ENCODE assay signal across 15 mouse cellular contexts in the genomic region with DNA sequence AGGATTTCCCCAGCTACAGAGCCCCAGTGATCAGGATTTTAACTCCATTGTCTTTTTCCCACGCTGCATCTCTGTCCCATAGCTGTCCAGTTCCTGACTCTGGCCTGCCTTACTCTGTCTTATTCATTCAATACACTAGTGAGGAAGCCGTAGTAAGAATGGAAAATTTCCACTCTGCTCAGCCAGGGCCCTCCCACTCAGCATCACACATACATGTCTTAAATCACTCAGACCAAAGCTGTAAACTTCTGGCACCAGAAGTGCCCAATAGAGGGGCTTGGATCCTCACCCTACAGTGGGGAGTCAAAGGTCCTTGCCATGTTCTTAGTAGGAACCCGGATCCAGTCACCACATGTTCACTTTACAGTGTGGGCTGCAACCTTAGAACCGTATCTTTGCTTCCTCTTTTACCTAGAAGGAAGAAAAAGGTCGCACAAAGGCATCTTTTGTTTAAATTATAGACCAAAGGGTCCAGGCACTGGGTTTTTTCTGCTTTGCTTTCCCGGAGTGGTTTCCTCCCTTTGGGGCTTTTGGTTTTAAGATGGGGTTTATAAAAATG. TPM values are rescaled to one million over a fixed set of nuclear protein-coding genes. Genes with fewer than 3 reads are reported as not detected.
DNase-seq lines count a peak whose midpoint lies in the region; ATAC-seq lines count a peak whose summit lies in the region.
"Had no signal": no experiment of that assay in that cellular context is flagged by ENCODE, and none has a peak within 500 bp of the region (broad histone marks: within the 10 kb centered on the region; RNA-seq: fewer than 3 reads in every experiment).

No protein-coding gene starts in this region.

- no peak overlapping the region for H3K4me2 ChIP-seq in heart, embryonic 16.5 days (ENCODE audit: low read depth, low read length)
- H3K4me2 ChIP-seq in limb, embryonic 13.5 days (replicated peaks), result no peak overlapping the region

- no peak for DNase-seq in heart, postnatal 4 days
- peak; percentile 18 for DNase-seq in 3T3-L1 (ENCODE audit: low read depth, low spot score)
- DNase-seq in retina, postnatal 1 day, result no peak
- DNase-seq in c-Kit-positive CD71-positive TER-119-positive erythroid progenitor cells, embryonic 14.5 days (ENCODE audit: low spot score), result no peak
- no peak for DNase-seq in gastrocnemius, postnatal 25 days
- DNase-seq: forebrain, postnatal 0 days; midbrain, embryonic 14.5 days had no signal

- H3K27me3 ChIP-seq in heart, embryonic 16.5 days (ENCODE audit: control insufficient read depth, insufficient read depth, low read length), result no peaks in the 10 kb centered on the region
- H3K27me3 ChIP-seq in limb, embryonic 13.5 days, result no peaks in the 10 kb centered on the region

- peak; percentile 60; the same call in 1 of the 2 replicates for ATAC-seq in heart, embryonic 16.5 days (replicated peaks; ENCODE audit: extremely low read depth, insufficient read depth, low FRiP score)
- peak; percentile 45 for ATAC-seq in common myeloid progenitor, adult 5-6 weeks (replicated peaks; ENCODE audit: low read depth, poor library complexity, severe bottlenecking)
- ATAC-seq in limb, embryonic 13.5 days (ENCODE audit: low FRiP score, low read depth), result peak; percentile 71; the same call in 1 of the 2 replicates
- ATAC-seq: forebrain, postnatal 0 days; hindbrain, postnatal 0 days had no signal

- no peaks in the 10 kb centered on the region for H3K4me1 ChIP-seq in heart, embryonic 16.5 days (ENCODE audit: control insufficient read depth, insufficient read depth, low read length)
- H3K4me1 ChIP-seq in limb, embryonic 13.5 days, result peaks cover 15% of the 10 kb centered on the region

- no peak overlapping the region for H3K9ac ChIP-seq in heart, embryonic 16.5 days (ENCODE audit: low read length)
- H3K9ac ChIP-seq in limb, embryonic 13.5 days, result no peak overlapping the region
- H3K9ac ChIP-seq: forebrain, postnatal 0 days had no signal

- 50% methylated on average over 6 of the region's 6 CpGs for WGBS in heart, embryonic 16.5 days
- 50% methylated on average over 6 of the region's 6 CpGs for WGBS in limb, embryonic 13.5 days

- peak overlapping the region; percentile 23; the same call in 1 of the 2 replicates for H3K27ac ChIP-seq in heart, embryonic 16.5 days (ENCODE audit: low read length)
- H3K27ac ChIP-seq in limb, embryonic 13.5 days, result peak overlapping the region; percentile 55
- H3K27ac ChIP-seq: hindbrain, postnatal 0 days had no signal

- no peak overlapping the region for H3K4me3 ChIP-seq in heart, embryonic 16.5 days (ENCODE audit: low read length)
- no peak overlapping the region for H3K4me3 ChIP-seq in limb, embryonic 13.5 days
- H3K4me3 ChIP-seq: erythroblast, embryonic 14.5 days had no signal

- no peaks in the 10 kb centered on the region for H3K36me3 ChIP-seq in heart, embryonic 16.5 days (ENCODE audit: control insufficient read depth, insufficient read depth)
- no peaks in the 10 kb centered on the region for H3K36me3 ChIP-seq in limb, embryonic 13.5 days

- H3K9me3 ChIP-seq in heart, embryonic 16.5 days (replicated peaks; ENCODE audit: control insufficient read depth, low read length), result no peaks in the 10 kb centered on the region
- no peaks in the 10 kb centered on the region for H3K9me3 ChIP-seq in limb, embryonic 13.5 days

RNA-seq across cellular contexts. Expression of a gene that starts 3.4 kb away (rescaled TPM):
- polyA plus RNA-seq in heart, embryonic 16.5 days (2015; fragmentation: Nextera tagmentation; extraction: Ambion mirVana), result 0.22 and 0.30 TPM in 2 replicates
- not detected for total RNA-seq in heart, postnatal 4 days (2021)
- total RNA-seq in common myeloid progenitor, adult 5-6 weeks (2017), result 0.41 TPM in 1 of 2 replicates, not detected in the other
- not detected in 2 replicates for polyA plus RNA-seq in limb, embryonic 13.5 days (2015; fragmentation: Nextera tagmentation; extraction: Ambion mirVana)
- not detected for total RNA-seq in gastrocnemius, postnatal 25 days (2021)
- total RNA-seq: forebrain, postnatal 0 days; hindbrain, postnatal 0 days; layer of hippocampus, postnatal 10 days; left cerebral cortex, postnatal 36 days had no signal
- polyA plus RNA-seq: cerebellum, adult 2 months; erythroblast, embryonic 14.5 days; forebrain, postnatal 0 days; hindbrain, postnatal 0 days; midbrain, embryonic 14.5 days had no signal
